Mouse (Mus musculus): ENCODE measurements around the gene Ranbp10. TPM values are rescaled to one million over a fixed set of nuclear protein-coding genes. Genes with fewer than 3 reads are reported as not detected.

The Ranbp10 gene
- total and polyA plus RNA-seq, 3 experiments = 18.0 to 20.0 (median 18.5) TPM

GRCm38 (mm10) chr8:105854715-105855216, 27.6 kb upstream of the Ranbp10 start, which contains the start of gene Thap11:
Thap11 (plus strand) TSS chr8:105855132.
- Histone ChIP-seq H3K27ac (peak within 1 kb of the TSS; percentile 83), H3K4me1 (ENCODE audit: control insufficient read depth, insufficient read depth, low read length) (peaks cover 9% of the 10 kb centered on the region), H3K9ac (ENCODE audit: low read depth, low read length) (peak within 1 kb of the TSS; percentile 79), H3K79me2 (replicated peaks; ENCODE audit: control insufficient read depth, insufficient read depth, low read length) (no peaks in the 10 kb centered on the region), H3K4me3 (peak within 1 kb of the TSS; percentile 78), H3K36me3 (ENCODE audit: control insufficient read depth, insufficient read depth, low read length) (peaks cover 7% of the 10 kb centered on the region), H3K27me3 (ENCODE audit: control insufficient read depth, insufficient read depth, low read length) (no peaks in the 10 kb centered on the region)
- WGBS = under 1% methylated on average over 43 of the region's 43 CpGs
- TF ChIP-seq EP300 (IDR thresholded peaks at IDR 0.05; ENCODE audit: insufficient read depth, low read depth, low read length) (peak; percentile 40; the same call in 1 of the 2 replicates), CTCF (IDR thresholded peaks at IDR 0.05) (peak; percentile 93), POLR2A (IDR thresholded peaks at IDR 0.05; ENCODE audit: insufficient read depth, low read depth, low read length) (0 out of 2 replicates have a peak, but pooled peaks have one; percentile 47)
- peak; percentile 95 to 96 for DNase-seq
- intact Hi-C loops (cut with DNase I) = loop anchor here (5.0 kb wide), 3 partner anchors 78 to 158 kb away; partner anchors contain the start of genes Ctrl and Ddx28

GRCm38 (mm10) chr8:105854303-105854702, 27.2 kb upstream of the Ranbp10 start:
- Histone ChIP-seq H3K36me3 (ENCODE audit: control insufficient read depth, insufficient read depth, low read length) (peaks cover 7% of the 10 kb centered on the region), H3K4me1 (ENCODE audit: control insufficient read depth, insufficient read depth, low read length) (peaks cover 9% of the 10 kb centered on the region), H3K4me3 (no peak overlapping the region; the same call in 1 of the 2 replicates), H3K9ac (ENCODE audit: low read depth, low read length) (no peak overlapping the region), H3K79me2 (replicated peaks; ENCODE audit: control insufficient read depth, insufficient read depth, low read length) (no peaks in the 10 kb centered on the region), H3K27ac (no peak overlapping the region), H3K27me3 (ENCODE audit: control insufficient read depth, insufficient read depth, low read length) (no peaks in the 10 kb centered on the region)
- WGBS = 26% methylated on average over 8 of the region's 8 CpGs
- TF ChIP-seq EP300 (IDR thresholded peaks at IDR 0.05; ENCODE audit: insufficient read depth, low read depth, low read length) = no peak
- no peak for TF ChIP-seq POLR2A (IDR thresholded peaks at IDR 0.05; ENCODE audit: insufficient read depth, low read depth, low read length)
- TF ChIP-seq CTCF (IDR thresholded peaks at IDR 0.05) = no peak
- DNase-seq = no peak
- intact Hi-C loops (cut with DNase I) = loop anchor here (5.0 kb wide), 3 partner anchors 78 to 158 kb away; partner anchors contain the start of genes Ctrl and Ddx28

- peak within 1 kb of the TSS; percentile 53 for H3K27ac ChIP-seq
- TF ChIP-seq POLR2A (IDR thresholded peaks at IDR 0.05; ENCODE audit: insufficient read depth, low read depth, low read length) (no peak), CTCF (IDR thresholded peaks at IDR 0.05) (no peak), EP300 (IDR thresholded peaks at IDR 0.05; ENCODE audit: insufficient read depth, low read depth, low read length) (no peak)
- no peaks in the 10 kb centered on the region for H3K79me2 ChIP-seq (replicated peaks; ENCODE audit: control insufficient read depth, insufficient read depth, low read length)
- H3K9ac ChIP-seq (ENCODE audit: low read depth, low read length) = no peak within 1 kb of the TSS
- no peaks in the 10 kb centered on the region for H3K27me3 ChIP-seq (ENCODE audit: control insufficient read depth, insufficient read depth, low read length)
- DNase-seq = no peak
- peaks cover 9% of the 10 kb centered on the region for H3K4me1 ChIP-seq (ENCODE audit: control insufficient read depth, insufficient read depth, low read length)
- 87% methylated on average over 3 of the region's 3 CpGs for WGBS
- intact Hi-C loops (cut with DNase I) = loop anchor here (2.0 to 5.0 kb wide), 4 partner anchors 26 to 159 kb away; partner anchors contain the start of genes Ctrl, Ddx28, Ranbp10 and Tsnaxip1
- H3K4me3 ChIP-seq = no peak within 1 kb of the TSS
- peaks cover 7% of the 10 kb centered on the region for H3K36me3 ChIP-seq (ENCODE audit: control insufficient read depth, insufficient read depth, low read length)
Measured at GRCm38 (mm10) chr8:105853178-105853577, 26.0 kb upstream of the Ranbp10 start, which contains the start of gene Cenpt. Cenpt (minus strand) TSS chr8:105853278.

GRCm38 (mm10) chr8:105852146-105852729, 25.1 kb upstream of the Ranbp10 start:
- Histone ChIP-seq H3K9ac (ENCODE audit: low read depth, low read length) (no peak overlapping the region), H3K4me3 (peak overlapping the region; percentile 82; the same call in 1 of the 2 replicates), H3K27ac (peak overlapping the region; percentile 53), H3K4me1 (ENCODE audit: control insufficient read depth, insufficient read depth, low read length) (peaks cover 9% of the 10 kb centered on the region), H3K36me3 (ENCODE audit: control insufficient read depth, insufficient read depth, low read length) (peaks cover 7% of the 10 kb centered on the region), H3K27me3 (ENCODE audit: control insufficient read depth, insufficient read depth, low read length) (no peaks in the 10 kb centered on the region), H3K79me2 (replicated peaks; ENCODE audit: control insufficient read depth, insufficient read depth, low read length) (no peaks in the 10 kb centered on the region)
- TF ChIP-seq EP300 (IDR thresholded peaks at IDR 0.05; ENCODE audit: insufficient read depth, low read depth, low read length) (no peak), CTCF (IDR thresholded peaks at IDR 0.05) (no peak), POLR2A (IDR thresholded peaks at IDR 0.05; ENCODE audit: insufficient read depth, low read depth, low read length) (no peak)
- WGBS = 72% methylated on average over 12 of the region's 12 CpGs
- DNase-seq = no peak
- intact Hi-C loops (cut with DNase I) = loop anchor here (2.0 to 5.0 kb wide), 4 partner anchors 25 to 160 kb away; partner anchors contain the start of genes Ctrl, Ddx28, Ranbp10 and Tsnaxip1

- intact Hi-C loops (cut with DNase I) = loop anchor here (2.0 to 5.0 kb wide), 4 partner anchors 25 to 161 kb away; partner anchors contain the start of genes Ctrl, Ddx28, Ranbp10 and Tsnaxip1
- WGBS = under 1% methylated on average over 34 of the region's 34 CpGs
Measured at GRCm38 (mm10) chr8:105851651-105852143, 24.5 kb upstream of the Ranbp10 start.

More at GRCm38 (mm10) chr8:105851651-105852143, 24.5 kb upstream of the Ranbp10 start:
- TF ChIP-seq EP300 (IDR thresholded peaks at IDR 0.05; ENCODE audit: insufficient read depth, low read depth, low read length) = no peak
- TF ChIP-seq POLR2A (IDR thresholded peaks at IDR 0.05; ENCODE audit: insufficient read depth, low read depth, low read length) = peak; percentile 80
- DNase-seq = peak; percentile 89 to 92
- Histone ChIP-seq H3K79me2 (replicated peaks; ENCODE audit: control insufficient read depth, insufficient read depth, low read length) (no peaks in the 10 kb centered on the region), H3K4me3 (peak overlapping the region; percentile 82), H3K4me1 (ENCODE audit: control insufficient read depth, insufficient read depth, low read length) (peaks cover 9% of the 10 kb centered on the region), H3K27ac (peak overlapping the region; percentile 53), H3K27me3 (ENCODE audit: control insufficient read depth, insufficient read depth, low read length) (no peaks in the 10 kb centered on the region), H3K9ac (ENCODE audit: low read depth, low read length) (peak overlapping the region; percentile 77), H3K36me3 (ENCODE audit: control insufficient read depth, insufficient read depth, low read length) (peaks cover 5% of the 10 kb centered on the region)
